Mouse (Mus musculus) intestine, postnatal 0 days (tissue): ENCODE data around the gene Efcab14. TPM values are rescaled to one million over a fixed set of nuclear protein-coding genes. Genes with fewer than 3 reads are reported as not detected.

ENCODE experiments used
- ATAC-seq: fragments of 200-750 bp; cut with Nextera tagmentation; 2 replicates; pipeline ENCODE4 v1.8.0; 2017; ENCODE audit warnings: mild to moderate bottlenecking, moderate TSS enrichment, moderate library complexity
- H3K27ac ChIP-seq: fragments of 300-500 bp; sonication (generic); 2 replicates; pipeline ENCODE4 v1.5.1; 2014; ENCODE audit warnings: mild to moderate bottlenecking, low read depth, low read length, moderate library complexity
- H3K27me3 ChIP-seq: fragments of 300-500 bp; sonication (generic); replicated peaks from 2 replicates; pipeline ENCODE4 v1.6.1; 2014; ENCODE audit warnings: low read length, mixed read lengths; ENCODE audit not compliant: control insufficient read depth, insufficient read depth
- H3K36me3 ChIP-seq: fragments of 300-500 bp; sonication (generic); 2 replicates; pipeline ENCODE4 v1.6.1; 2014; ENCODE audit warnings: mild to moderate bottlenecking, moderate library complexity; ENCODE audit not compliant: control insufficient read depth, insufficient read depth
- H3K4me1 ChIP-seq: fragments of 300-500 bp; sonication (generic); replicated peaks from 2 replicates; pipeline ENCODE4 v1.6.1; 2014; ENCODE audit warnings: antibody characterized with exemption, low read length, mixed read lengths; ENCODE audit not compliant: control insufficient read depth, insufficient read depth
- H3K4me2 ChIP-seq: fragments of 300-500 bp; sonication (generic); replicated peaks from 2 replicates; pipeline ENCODE4 v1.6.1; 2014; ENCODE audit warnings: low read depth, mild to moderate bottlenecking, moderate library complexity
- H3K4me3 ChIP-seq: fragments of 300-500 bp; sonication (generic); 2 replicates; pipeline ENCODE4 v1.5.1; 2014; ENCODE audit warnings: low read depth, low read length
- H3K9ac ChIP-seq: fragments of 300-500 bp; sonication (generic); 2 replicates; pipeline ENCODE4 v1.6.1; 2014; ENCODE audit warnings: mild to moderate bottlenecking, low read depth, low read length
- H3K9me3 ChIP-seq: fragments of 300-500 bp; sonication (generic); 2 replicates; pipeline ENCODE4 v1.6.1; 2016; ENCODE audit warnings: mixed run types; ENCODE audit not compliant: control insufficient read depth
- CTCF ChIP-seq: sonication (generic); IDR thresholded peaks from 2 replicates; pipeline ENCODE4 v1.5.1; 2016; ENCODE audit warnings: low read depth, mild to moderate bottlenecking, control low read depth, antibody characterized with exemption, moderate library complexity
- WGBS: fragments of 180-500 bp; shearing (Covaris S2); extraction: QIAGEN DNeasy Blood & Tissue Kit; methylation state at CpG from one replicate; pipeline ENCODE4 v1.1.7; 2014; 5-methylcytosine and 5-hydroxymethylcytosine counted together
- polyA plus RNA-seq: library from polyadenylated mRNA; unstranded; fragments of >200 nt; fragmentation: Nextera tagmentation; extraction: Ambion mirVana; gene quantifications from 2 replicates; pipeline ENCODE4 v1.2.1, GENCODE M21; 2015

Efcab14 gene
- polyA plus RNA-seq, 1 experiment from 2014 or later, result 35.0 TPM

DNA sequence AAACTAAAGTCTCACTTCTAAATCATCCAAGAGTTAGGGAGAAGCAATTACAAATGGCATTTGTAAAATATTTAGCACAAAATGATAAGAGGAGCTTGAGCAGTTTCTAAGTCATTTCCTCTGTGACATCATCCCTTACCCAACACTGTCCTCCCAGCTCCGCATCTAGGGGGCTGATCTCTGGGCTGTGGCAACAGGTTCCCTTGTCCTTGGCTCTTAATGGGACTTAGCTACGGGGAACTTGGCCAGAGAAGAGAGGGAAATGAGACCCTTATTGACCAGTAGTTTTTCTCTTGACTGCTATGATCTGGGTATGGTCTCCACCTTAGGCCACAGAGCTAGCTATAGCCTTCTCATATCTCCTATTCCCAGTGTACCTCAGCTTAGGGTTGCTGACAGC, 87.7 kb downstream of the Efcab14 start:
- no peak for ATAC-seq
- Histone ChIP-seq H3K9me3 (no peaks in the 10 kb centered on the region), H3K4me2 (no peak overlapping the region), H3K36me3 (no peaks in the 10 kb centered on the region; the same call in 1 of the 2 replicates), H3K27me3 (no peaks in the 10 kb centered on the region), H3K9ac (no peak overlapping the region), H3K27ac (no peak overlapping the region), H3K4me1 (peaks cover 22% of the 10 kb centered on the region), H3K4me3 (no peak overlapping the region)
- TF ChIP-seq CTCF, result no peak
- 85% methylated on average over 2 of the region's 2 CpGs for WGBS

Other genes with a start within 250 kb of the Efcab14 start
- 0.09 TPM in 1 of 2 replicates, not detected in the other for gene Cyp4a14, start 241.6 kb upstream of the Efcab14 start, polyA plus RNA-seq
- gene Cyp4a10, start 219.5 kb upstream of the Efcab14 start, polyA plus RNA-seq, result 3.5 and 3.6 TPM in 2 replicates
- not detected in 2 replicates for gene Cyp4a31, start 174.1 kb upstream of the Efcab14 start, polyA plus RNA-seq
- not detected in 2 replicates for gene Cyp4a32, start 136.8 kb upstream of the Efcab14 start, polyA plus RNA-seq
- 2.6 TPM in 2 replicates for gene Cyp4b1, start 90.0 kb upstream of the Efcab14 start, polyA plus RNA-seq
- gene Tex38, start 43.3 kb downstream of the Efcab14 start, polyA plus RNA-seq, result 0.33 and 0.44 TPM in 2 replicates
- gene Atpaf1, start 47.1 kb downstream of the Efcab14 start, polyA plus RNA-seq, result 40.8 and 43.2 TPM in 2 replicates
- gene Mob3c, start 90.3 kb downstream of the Efcab14 start, polyA plus RNA-seq, result 11.8 and 13.6 TPM in 2 replicates
- 12.8 and 15.1 TPM in 2 replicates for gene Mknk1, start 101.5 kb downstream of the Efcab14 start, polyA plus RNA-seq
- gene Kncn, start 146.7 kb downstream of the Efcab14 start, polyA plus RNA-seq, result not detected in 2 replicates
- not detected in 2 replicates for gene 6430628N08Rik, start 152.9 kb downstream of the Efcab14 start, polyA plus RNA-seq
- gene Dmbx1, start 202.2 kb downstream of the Efcab14 start, polyA plus RNA-seq, result not detected in 2 replicates